Mouse (Mus musculus) duodenum, adult 2 months (tissue): ENCODE data around the gene Fam216b. TPM values are rescaled to one million over a fixed set of nuclear protein-coding genes. Genes with fewer than 3 reads are reported as not detected.

Experiments
- polyA plus RNA-seq: library from polyadenylated mRNA; depleted of rRNA; stranded (reverse); fragments of >200 nt; gene quantifications from 2 replicates; pipeline ENCODE4 v1.2.3, GENCODE M21; 2012; ENCODE audit warnings: low replicate concordance; rRNA removed

The Fam216b gene
- not detected in 2 replicates for polyA plus RNA-seq

GRCm38 (mm10) chr14:78088907-78089306 is at the start of gene Fam216b:
Gene Fam216b, minus strand, starts transcription at chr14:78089007.

Other genes with a start within 250 kb of the Fam216b start
- gene Dnajc15, start 213.9 kb downstream of the Fam216b start, polyA plus RNA-seq = 3.5 and 5.3 TPM in 2 replicates
- 9.3 and 14.8 TPM in 2 replicates for gene Epsti1, start 184.8 kb downstream of the Fam216b start, polyA plus RNA-seq
- 0.13 and 0.47 TPM in 2 replicates for gene Tnfsf11, start 219.0 kb upstream of the Fam216b start, polyA plus RNA-seq